Mouse (Mus musculus): ENCODE data around the gene Pdcd6ip.

The Pdcd6ip gene

GRCm38 (mm10) chr9:113610776-113611175 is 97.3 kb downstream of the Pdcd6ip start:
- DNase-seq: no peak

- no peak for DNase-seq
Observed at GRCm38 (mm10) chr9:113602140-113602539, 105.9 kb downstream of the Pdcd6ip start.

Measured in cerebellum, adult 8-10 months (tissue).